Mouse (Mus musculus) G1E (cell line): ENCODE data around the gene Rbl2.

Source experiments
- CTCF ChIP-seq: IDR thresholded peaks from 2 replicates; pipeline ENCODE4 v1.5.1; 2012; ENCODE audit warnings: low read depth, low read length, inconsistent platforms, mixed read lengths
- GATA1 ChIP-seq: IDR thresholded peaks from 2 replicates; pipeline ENCODE4 v1.6.1; 2012; ENCODE audit warnings: borderline replicate concordance, low read length, inconsistent platforms, mixed read lengths
- POLR2AphosphoS5 ChIP-seq: IDR thresholded peaks from 2 replicates; pipeline ENCODE4 v1.6.1; 2012; ENCODE audit warnings: low read depth, low read length, inconsistent platforms; ENCODE audit not compliant: insufficient replicate concordance
- TAL1 ChIP-seq: conservative IDR thresholded peaks from 2 replicates; pipeline ENCODE4 v1.6.1; 2012; ENCODE audit warnings: low read depth, low read length, inconsistent platforms, mixed read lengths

GRCm38 (mm10) chr8:91070275-91070859 lies 510 bp downstream of the Rbl2 start:
- TF ChIP-seq CTCF, result no peak
- TF ChIP-seq GATA1, result no peak
- no peak for TF ChIP-seq POLR2AphosphoS5
- TF ChIP-seq TAL1, result no peak
